Mouse (Mus musculus): ENCODE measurements at regions not wholly inside any gene's neighbourhood (a gene's known extent, or its start where the extent isn't known, plus 50 kb on each side); places are given as distances from the start of the nearest gene placed in this dataset.

DNA sequence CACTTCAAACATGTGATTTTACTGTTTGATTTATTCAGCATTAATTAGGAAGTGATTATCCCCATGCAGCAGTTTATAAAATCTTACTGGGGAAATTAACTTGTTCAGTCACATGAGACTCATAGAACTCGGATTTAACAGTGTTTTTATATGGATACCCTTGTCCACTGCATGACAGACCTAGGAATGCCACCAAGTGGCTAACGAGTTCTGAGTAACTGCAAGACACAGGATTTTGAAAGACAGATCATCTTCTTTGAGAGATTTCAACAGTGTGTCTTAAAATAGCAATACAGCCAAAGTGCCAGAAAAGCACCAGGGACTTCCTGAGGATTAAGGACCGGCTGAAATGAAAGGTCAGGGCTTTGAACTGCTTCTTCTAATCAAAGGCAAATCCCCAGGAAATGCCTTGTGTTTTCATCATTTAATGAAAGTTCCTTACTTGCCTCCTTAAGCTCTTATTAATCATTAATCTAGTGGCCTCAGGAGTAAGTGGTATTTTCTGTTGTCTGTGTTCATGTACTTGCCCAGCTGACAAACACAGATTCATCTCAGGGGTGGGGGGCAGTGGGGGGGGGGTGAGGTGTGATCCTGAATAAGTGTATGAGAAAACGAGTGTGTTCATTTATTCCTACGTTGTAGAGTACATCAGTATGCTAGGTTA lies 193.4 kb downstream of the Gm13691 start:
- Histone ChIP-seq H3K9ac (ENCODE audit: insufficient read depth, low read depth, low read length, poor library complexity, severe bottlenecking) (no peak overlapping the region), H3K36me3 (ENCODE audit: control insufficient read depth, insufficient read depth, low read length, poor library complexity, severe bottlenecking) (no peaks in the 10 kb centered on the region), H3K27ac (ENCODE audit: insufficient read depth, low read depth, low read length, poor library complexity, severe bottlenecking) (no peak overlapping the region), H3K4me1 (ENCODE audit: control insufficient read depth in 2 of 2, insufficient read depth in 2 of 2, low read length in 2 of 2, poor library complexity in 1 of 2) (no peaks in the 10 kb centered on the region), H3K4me3 (ENCODE audit: insufficient read depth in 1 of 2, low read depth in 1 of 2, low read length in 2 of 2, poor library complexity in 1 of 2, severe bottlenecking in 1 of 2) (no peak overlapping the region), H3K9me3 (ENCODE audit: control insufficient read depth, insufficient read depth, low read depth, low read length) (no peaks in the 10 kb centered on the region)
- in situ Hi-C loops (cut with MboI; ENCODE audit: low sequenced_read_pairs in 2 of 2, unreplicated experiment in 2 of 2): no loop called here
- DNase-seq (ENCODE audit: low read depth, low spot score): no peak
- TF ChIP-seq ZNF384 (IDR thresholded peaks at IDR 0.05; ENCODE audit: low read depth, low read length) (no peak), HCFC1 (IDR thresholded peaks at IDR 0.05; ENCODE audit: borderline replicate concordance, insufficient read depth, low read length) (no peak), CHD2 (IDR thresholded peaks at IDR 0.05; ENCODE audit: low read depth, low read length) (no peak), ZC3H11A (IDR thresholded peaks at IDR 0.05; ENCODE audit: borderline replicate concordance, low read depth, low read length) (no peak), MAFK (IDR thresholded peaks at IDR 0.05; ENCODE audit: insufficient read depth, low read depth, low read length) (no peak)

- H3K27ac ChIP-seq (ENCODE audit: insufficient read depth, low read depth, low read length, poor library complexity, severe bottlenecking): no peak overlapping the region
- no peak for DNase-seq (ENCODE audit: low read depth, low spot score)
- in situ Hi-C loops (cut with MboI; ENCODE audit: low sequenced_read_pairs in 2 of 2, unreplicated experiment in 2 of 2): no loop called here
- no peak for TF ChIP-seq HCFC1 (IDR thresholded peaks at IDR 0.05; ENCODE audit: borderline replicate concordance, insufficient read depth, low read length)
- no peak for TF ChIP-seq MAFK (IDR thresholded peaks at IDR 0.05; ENCODE audit: insufficient read depth, low read depth, low read length)
- no peak for TF ChIP-seq ZNF384 (IDR thresholded peaks at IDR 0.05; ENCODE audit: low read depth, low read length)
- TF ChIP-seq CHD2 (IDR thresholded peaks at IDR 0.05; ENCODE audit: low read depth, low read length): no peak
- no peak for TF ChIP-seq ZC3H11A (IDR thresholded peaks at IDR 0.05; ENCODE audit: borderline replicate concordance, low read depth, low read length)
- H3K9ac ChIP-seq (ENCODE audit: insufficient read depth, low read depth, low read length, poor library complexity, severe bottlenecking): no peak overlapping the region
- no peaks in the 10 kb centered on the region for H3K9me3 ChIP-seq (ENCODE audit: control insufficient read depth, insufficient read depth, low read depth, low read length)
- no peak overlapping the region for H3K4me3 ChIP-seq (ENCODE audit: insufficient read depth in 1 of 2, low read depth in 1 of 2, low read length in 2 of 2, poor library complexity in 1 of 2, severe bottlenecking in 1 of 2)
- H3K36me3 ChIP-seq (ENCODE audit: control insufficient read depth, insufficient read depth, low read length, poor library complexity, severe bottlenecking): no peaks in the 10 kb centered on the region
- H3K4me1 ChIP-seq (ENCODE audit: control insufficient read depth in 2 of 2, insufficient read depth in 2 of 2, low read length in 2 of 2, poor library complexity in 1 of 2): no peaks in the 10 kb centered on the region
Observed at GRCm38 (mm10) chr2:84184288-84185015, 194.1 kb downstream of the Gm13691 start.

DNA sequence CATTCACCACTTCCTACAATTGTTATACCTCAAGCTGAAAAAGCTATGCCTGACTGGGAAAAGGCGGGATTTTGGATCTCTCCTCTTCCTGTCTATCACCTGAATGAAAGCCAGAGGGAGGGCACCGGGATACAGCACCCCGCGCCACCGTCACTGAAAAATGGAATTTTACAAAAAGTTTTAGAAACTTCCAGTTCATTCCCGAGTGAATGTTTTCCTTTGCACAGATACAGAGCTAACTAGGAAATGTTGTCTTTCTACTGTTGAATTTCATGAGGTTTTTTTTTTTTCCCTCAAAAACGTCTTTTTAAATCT lies 194.6 kb downstream of the Gm13691 start:
- in situ Hi-C loops (cut with MboI; ENCODE audit: low sequenced_read_pairs in 2 of 2, unreplicated experiment in 2 of 2): no loop called here
- TF ChIP-seq ZNF384 (IDR thresholded peaks at IDR 0.05; ENCODE audit: low read depth, low read length) (no peak), MAFK (IDR thresholded peaks at IDR 0.05; ENCODE audit: insufficient read depth, low read depth, low read length) (no peak), ZC3H11A (IDR thresholded peaks at IDR 0.05; ENCODE audit: borderline replicate concordance, low read depth, low read length) (no peak), HCFC1 (IDR thresholded peaks at IDR 0.05; ENCODE audit: borderline replicate concordance, insufficient read depth, low read length) (no peak), CHD2 (IDR thresholded peaks at IDR 0.05; ENCODE audit: low read depth, low read length) (no peak)
- H3K36me3 ChIP-seq (ENCODE audit: control insufficient read depth, insufficient read depth, low read length, poor library complexity, severe bottlenecking): no peaks in the 10 kb centered on the region
- no peak for DNase-seq (ENCODE audit: low read depth, low spot score)
- no peak overlapping the region for H3K27ac ChIP-seq (ENCODE audit: insufficient read depth, low read depth, low read length, poor library complexity, severe bottlenecking)
- no peak overlapping the region for H3K9ac ChIP-seq (ENCODE audit: insufficient read depth, low read depth, low read length, poor library complexity, severe bottlenecking)
- no peaks in the 10 kb centered on the region for H3K9me3 ChIP-seq (ENCODE audit: control insufficient read depth, insufficient read depth, low read depth, low read length)
- H3K4me1 ChIP-seq (ENCODE audit: control insufficient read depth in 2 of 2, insufficient read depth in 2 of 2, low read length in 2 of 2, poor library complexity in 1 of 2): no peaks in the 10 kb centered on the region
- no peak overlapping the region for H3K4me3 ChIP-seq (ENCODE audit: insufficient read depth in 1 of 2, low read depth in 1 of 2, low read length in 2 of 2, poor library complexity in 1 of 2, severe bottlenecking in 1 of 2)

- H3K4me1 ChIP-seq (ENCODE audit: control insufficient read depth in 2 of 2, insufficient read depth in 2 of 2, low read length in 2 of 2, poor library complexity in 1 of 2): no peaks in the 10 kb centered on the region
- in situ Hi-C loops (cut with MboI; ENCODE audit: low sequenced_read_pairs in 2 of 2, unreplicated experiment in 2 of 2): no loop called here
- no peak overlapping the region for H3K4me3 ChIP-seq (ENCODE audit: insufficient read depth in 1 of 2, low read depth in 1 of 2, low read length in 2 of 2, poor library complexity in 1 of 2, severe bottlenecking in 1 of 2)
- H3K36me3 ChIP-seq (ENCODE audit: control insufficient read depth, insufficient read depth, low read length, poor library complexity, severe bottlenecking): no peaks in the 10 kb centered on the region
- H3K9me3 ChIP-seq (ENCODE audit: control insufficient read depth, insufficient read depth, low read depth, low read length): no peaks in the 10 kb centered on the region
- no peak overlapping the region for H3K27ac ChIP-seq (ENCODE audit: insufficient read depth, low read depth, low read length, poor library complexity, severe bottlenecking)
- no peak overlapping the region for H3K9ac ChIP-seq (ENCODE audit: insufficient read depth, low read depth, low read length, poor library complexity, severe bottlenecking)
- TF ChIP-seq ZC3H11A (IDR thresholded peaks at IDR 0.05; ENCODE audit: borderline replicate concordance, low read depth, low read length) (no peak), MAFK (IDR thresholded peaks at IDR 0.05; ENCODE audit: insufficient read depth, low read depth, low read length) (no peak), CHD2 (IDR thresholded peaks at IDR 0.05; ENCODE audit: low read depth, low read length) (no peak), ZNF384 (IDR thresholded peaks at IDR 0.05; ENCODE audit: low read depth, low read length) (no peak), HCFC1 (IDR thresholded peaks at IDR 0.05; ENCODE audit: borderline replicate concordance, insufficient read depth, low read length) (no peak)
- no peak for DNase-seq (ENCODE audit: low read depth, low spot score)
Observed at GRCm38 (mm10) chr2:84186126-84186701, 195.9 kb downstream of the Gm13691 start.

Data from ES-E14 (cell line).